Mouse (Mus musculus): ENCODE results near the gene Kpna2.

Kpna2 gene

DNA sequence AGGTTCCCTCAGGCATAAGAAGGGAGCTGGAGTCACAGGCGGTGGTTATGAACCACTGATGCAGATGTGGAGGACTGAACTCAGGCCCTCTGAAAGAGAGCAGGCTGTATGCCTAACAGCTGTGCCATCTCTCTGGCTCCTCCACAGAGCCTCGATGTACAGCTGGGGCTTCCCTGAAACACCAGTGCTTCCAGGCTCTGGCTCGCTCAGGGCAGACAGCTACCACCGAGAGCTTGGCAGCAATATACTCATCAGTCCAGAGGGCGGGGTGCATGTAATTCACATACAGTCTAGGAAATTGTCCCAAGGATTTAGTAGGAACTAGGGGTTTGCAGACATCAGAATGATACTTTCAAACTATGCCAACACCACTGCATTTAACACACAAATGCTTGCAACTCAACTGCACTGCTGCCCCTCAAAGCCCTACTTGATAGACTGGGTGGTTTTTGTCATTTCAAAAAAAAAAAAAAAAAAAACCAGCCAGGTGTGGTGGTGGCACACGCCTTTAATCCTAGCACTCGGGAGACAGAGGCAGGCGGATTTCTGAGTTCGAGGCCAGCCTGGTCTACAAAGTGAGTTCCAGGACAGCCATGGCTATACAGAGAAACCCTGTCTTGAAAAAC, 13.2 kb downstream of the Kpna2 start:
- peak; percentile 37 for DNase-seq (ENCODE audit: low read depth, low spot score)

DNA sequence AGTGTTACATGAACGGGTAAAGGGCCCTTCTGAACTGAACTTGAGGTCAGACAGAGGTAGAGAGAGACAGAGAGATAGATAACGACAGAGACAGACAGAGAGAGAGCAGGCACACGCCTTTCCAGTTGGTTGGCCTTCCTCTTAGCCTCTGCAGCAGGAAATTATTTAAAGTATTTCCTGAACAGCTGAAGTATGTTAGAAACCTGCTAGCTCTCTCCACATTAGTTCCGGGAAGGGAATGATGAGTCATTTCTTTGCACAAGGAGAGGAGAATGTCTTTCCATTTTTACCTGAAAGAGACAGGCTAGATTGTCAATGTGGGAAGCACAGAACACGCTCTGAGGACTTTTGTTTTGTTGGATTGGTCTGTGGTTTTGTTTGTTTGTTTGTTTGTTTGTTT, 17.0 kb downstream of the Kpna2 start:
- DNase-seq (ENCODE audit: low read depth, low spot score) = no peak

DNA sequence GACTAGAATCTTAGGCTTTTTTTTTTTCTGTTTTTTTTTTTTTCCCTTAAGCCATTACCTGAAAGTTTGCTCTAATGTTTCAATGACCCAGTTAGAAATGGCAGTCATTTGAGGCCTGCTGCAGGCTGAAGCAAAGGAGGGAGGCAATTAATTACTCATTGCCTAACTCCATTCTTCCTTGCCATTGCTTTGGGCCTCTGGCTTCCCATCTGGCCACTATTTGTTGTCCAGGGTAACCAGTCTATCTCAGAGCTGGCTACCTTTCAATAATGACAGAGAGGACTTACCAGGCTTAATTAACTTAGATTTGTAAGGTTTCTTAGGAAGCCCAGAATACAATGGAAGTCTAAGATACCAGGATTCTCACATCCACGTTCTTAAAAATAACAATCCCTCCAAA, 17.6 kb downstream of the Kpna2 start:
- DNase-seq (ENCODE audit: low read depth, low spot score) = no peak

DNA sequence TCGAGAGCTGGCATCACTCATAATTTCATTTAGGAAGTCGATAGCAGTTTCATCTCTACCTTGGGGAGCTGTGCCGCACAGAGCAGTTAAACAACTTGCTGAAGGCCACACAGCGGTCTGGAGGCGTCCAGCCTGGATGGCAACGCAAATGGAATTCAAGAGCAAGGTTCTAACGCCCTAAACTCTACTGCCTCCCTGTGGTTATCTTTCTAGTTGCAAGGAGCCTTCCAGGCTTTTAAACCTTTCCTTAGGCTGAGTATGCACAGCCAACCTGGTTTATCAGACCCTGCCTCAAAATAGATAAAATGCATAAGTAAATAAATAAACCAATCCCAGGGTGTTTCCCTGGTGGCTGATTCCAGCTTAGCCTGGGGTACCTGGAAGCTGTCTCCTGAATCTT, 18.9 kb downstream of the Kpna2 start:
- peak; percentile 85 for DNase-seq (ENCODE audit: low read depth, low spot score)

DNA sequence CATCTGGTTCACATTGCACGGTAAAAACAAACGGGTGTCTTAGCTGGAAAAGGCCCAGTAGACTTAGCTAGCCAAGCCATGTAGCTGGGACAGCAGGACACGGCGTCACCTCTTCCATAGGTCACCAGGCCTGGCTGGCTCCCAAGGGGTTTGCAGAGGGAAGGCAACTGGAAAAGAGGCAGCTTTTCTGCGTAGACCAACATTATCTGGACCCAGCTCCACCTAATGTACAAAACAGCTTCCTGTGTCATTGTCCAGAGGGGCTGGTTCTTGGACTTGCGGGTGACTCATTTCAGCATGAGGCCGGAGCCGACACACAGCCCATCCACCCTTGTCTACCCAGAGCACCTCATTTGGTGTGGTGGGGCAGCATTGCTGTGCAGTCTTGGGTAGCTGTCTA, 23.1 kb downstream of the Kpna2 start:
- no peak for DNase-seq (ENCODE audit: low read depth, low spot score)

DNA sequence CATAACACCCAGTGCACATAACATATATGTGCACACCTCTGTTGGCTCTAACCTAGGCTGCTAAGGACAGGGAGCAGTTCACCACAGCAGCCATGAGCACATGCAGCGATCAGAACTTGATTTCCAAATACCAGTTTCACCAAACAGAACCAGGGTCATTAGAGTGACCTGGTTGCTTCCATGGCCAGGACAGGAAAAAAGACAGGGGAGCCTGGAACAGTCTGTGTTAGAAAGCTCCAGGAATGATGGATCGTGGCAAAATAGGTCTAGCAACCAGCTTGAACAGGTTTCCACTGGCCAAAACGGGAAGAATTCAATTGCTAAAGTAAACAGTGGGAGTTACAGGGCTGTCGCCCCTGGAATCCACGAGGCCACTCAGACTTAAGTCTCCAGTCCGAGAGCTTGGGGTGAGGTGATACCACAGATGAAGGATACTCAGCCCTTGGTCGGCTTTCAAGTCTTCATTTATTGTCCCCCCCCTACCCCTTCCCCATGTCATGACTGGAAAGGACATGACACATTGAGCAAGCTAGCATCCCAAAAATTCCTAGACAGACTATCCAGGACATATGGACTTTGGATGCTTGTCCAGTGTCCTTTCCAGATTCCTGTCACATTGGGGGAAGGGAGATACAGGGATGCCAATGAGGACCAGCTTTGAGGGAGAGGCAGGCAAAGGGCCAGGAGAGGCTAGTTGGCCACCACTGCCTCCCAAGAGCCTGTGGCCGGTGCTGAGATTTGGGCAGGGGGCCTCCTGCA, 23.7 kb downstream of the Kpna2 start:
- no peak for DNase-seq (ENCODE audit: low read depth, low spot score)

DNA sequence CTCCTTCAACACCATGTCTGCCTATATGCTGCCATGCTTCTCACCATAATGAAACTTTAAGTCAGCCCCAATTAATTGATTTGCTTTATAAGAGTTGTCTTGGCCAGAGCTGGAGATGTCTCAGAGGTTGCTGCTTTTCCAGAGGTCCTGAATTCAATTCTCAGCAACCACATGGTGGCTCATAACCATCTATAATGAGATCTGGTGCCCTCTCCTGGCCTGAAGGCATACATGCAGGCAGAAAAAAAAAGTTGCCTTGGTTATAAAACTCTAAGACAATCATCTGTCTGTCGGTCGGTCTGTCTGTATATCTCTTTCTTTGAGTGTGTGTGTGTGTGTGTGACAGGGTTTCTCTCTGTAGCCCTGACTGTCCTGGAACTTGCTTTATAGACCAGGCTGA, 24.9 kb downstream of the Kpna2 start:
- DNase-seq (ENCODE audit: low read depth, low spot score) = peak; percentile 74

DNA sequence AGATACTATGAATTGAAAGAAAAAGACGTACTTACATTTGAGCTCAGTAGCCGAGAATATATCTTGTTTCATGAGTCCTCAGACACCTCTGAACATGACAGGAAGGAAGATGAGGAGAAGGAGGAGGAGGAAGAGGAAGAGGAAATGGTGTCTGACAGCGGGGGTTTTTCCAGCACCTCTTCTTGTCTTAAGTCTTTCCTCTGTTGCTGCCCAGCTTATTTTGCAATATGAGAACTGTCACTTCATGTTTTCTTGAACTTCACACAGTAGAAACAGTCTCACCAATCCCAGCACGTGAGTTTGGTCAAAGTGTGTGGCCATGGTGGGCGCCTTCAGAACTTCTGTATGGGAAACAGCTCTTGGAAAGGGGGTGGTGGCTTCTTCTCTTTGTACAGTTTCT, 26.3 kb downstream of the Kpna2 start:
- DNase-seq (ENCODE audit: low read depth, low spot score) = no peak

DNA sequence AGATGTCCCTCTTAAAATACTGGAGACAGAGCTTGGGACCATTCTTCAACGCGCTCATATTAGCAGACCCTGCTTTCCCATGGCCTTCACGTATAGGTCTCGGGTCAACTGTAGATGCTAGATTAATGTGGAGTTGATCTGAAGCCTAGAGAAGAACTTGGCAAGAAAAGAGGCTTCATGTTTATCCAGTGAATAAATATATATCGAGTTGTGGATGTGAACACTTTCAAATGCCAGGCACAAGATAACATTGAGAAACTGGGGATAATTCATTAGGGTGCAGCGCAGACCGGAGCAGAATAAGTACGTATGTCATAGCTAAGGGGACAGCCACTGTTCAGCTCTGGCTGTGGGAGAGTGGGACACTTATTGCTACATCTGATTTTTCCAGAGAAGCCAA, 29.5 kb downstream of the Kpna2 start:
- DNase-seq (ENCODE audit: low read depth, low spot score) = no peak

DNA sequence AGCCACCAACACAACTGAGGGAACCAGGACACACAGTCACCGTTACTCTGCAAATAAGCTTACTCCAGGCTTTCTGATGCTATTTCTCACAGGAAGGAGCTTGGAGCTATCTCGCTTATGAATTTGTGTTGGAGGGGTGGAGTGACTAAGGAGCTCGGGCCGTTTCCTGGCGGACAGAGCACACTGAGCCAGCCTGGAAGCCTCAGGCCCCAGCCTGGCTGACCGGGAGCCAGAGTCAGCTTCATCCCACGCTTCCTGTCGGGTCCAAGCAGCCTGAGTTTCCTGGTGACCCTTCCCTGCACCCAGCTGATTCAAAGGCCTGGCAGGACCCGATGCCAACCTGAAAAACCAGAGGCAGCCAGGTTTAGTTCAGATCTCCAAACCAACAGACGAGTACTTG, 31.7 kb downstream of the Kpna2 start:
- DNase-seq (ENCODE audit: low read depth, low spot score) = no peak

DNA sequence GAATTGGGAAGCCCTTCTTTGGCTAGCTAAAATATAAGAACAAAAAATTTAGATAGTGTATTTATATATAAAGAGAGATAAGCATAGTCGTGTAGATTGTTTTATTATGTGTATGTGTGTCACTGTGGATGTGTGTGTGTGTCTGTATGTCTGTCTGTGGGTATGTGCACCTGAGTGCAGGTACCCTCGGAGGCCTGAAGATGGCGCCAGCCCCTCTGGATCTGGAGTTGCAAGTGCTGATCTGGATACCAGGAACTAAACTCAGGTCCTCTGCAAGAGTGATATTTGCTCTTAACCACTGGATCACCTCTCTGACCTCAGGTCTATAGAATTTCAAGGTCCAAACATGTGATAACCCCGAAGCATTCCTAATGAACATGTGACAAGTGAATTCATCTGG, 33.5 kb downstream of the Kpna2 start:
- DNase-seq (ENCODE audit: low read depth, low spot score) = peak; percentile 53

DNA sequence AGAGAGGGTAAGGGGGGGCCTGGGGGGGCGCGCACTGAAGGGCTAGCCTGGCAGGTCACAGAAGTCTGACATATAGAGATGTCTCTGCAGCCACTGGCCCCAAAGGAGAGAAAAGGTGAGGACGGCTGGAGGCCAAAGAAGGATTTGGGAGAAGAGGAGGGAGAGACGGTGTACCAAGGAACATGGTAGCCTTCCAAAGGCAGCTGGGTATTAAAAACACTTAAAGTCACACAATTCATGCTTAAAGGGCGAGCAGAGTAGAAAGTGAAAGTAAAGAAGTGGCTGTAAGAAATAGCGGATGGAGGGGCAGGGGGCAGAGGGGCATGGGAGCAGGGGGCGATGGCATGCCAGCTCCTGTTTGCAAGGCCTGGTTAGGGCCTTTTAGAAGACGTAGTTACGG, 37.0 kb downstream of the Kpna2 start:
- no peak for DNase-seq (ENCODE audit: low read depth, low spot score)

DNA sequence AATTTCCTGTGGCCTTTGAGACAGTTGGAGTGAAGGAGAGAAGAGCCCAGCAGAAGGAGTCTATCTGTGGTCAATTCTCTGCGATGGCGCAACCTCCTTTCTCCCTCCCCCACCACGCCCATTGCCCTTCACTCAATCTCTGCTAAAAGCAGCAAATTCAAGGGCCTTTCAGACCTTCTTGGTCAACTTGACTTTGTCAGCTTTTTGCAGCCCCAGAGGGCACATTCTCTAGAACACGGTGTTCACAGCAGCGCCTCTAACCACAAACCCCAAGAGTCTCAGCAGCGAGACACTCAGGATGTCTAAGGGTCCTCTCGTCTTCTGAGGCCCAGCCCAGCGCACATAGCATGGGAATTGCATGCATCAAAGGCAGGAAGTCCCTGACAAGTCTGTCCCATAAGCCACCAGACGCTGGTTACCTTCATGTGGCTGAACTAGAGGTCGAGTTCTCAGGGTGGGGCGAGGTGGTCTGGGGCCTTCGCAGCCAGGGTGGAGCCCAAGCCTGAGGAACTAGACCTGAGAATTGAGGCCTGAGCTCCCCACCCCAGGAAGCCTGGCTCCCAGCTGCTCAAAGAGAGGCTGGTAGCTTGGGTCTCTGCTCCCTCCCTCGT, 37.8 kb downstream of the Kpna2 start:
- DNase-seq (ENCODE audit: low read depth, low spot score) = no peak

DNA sequence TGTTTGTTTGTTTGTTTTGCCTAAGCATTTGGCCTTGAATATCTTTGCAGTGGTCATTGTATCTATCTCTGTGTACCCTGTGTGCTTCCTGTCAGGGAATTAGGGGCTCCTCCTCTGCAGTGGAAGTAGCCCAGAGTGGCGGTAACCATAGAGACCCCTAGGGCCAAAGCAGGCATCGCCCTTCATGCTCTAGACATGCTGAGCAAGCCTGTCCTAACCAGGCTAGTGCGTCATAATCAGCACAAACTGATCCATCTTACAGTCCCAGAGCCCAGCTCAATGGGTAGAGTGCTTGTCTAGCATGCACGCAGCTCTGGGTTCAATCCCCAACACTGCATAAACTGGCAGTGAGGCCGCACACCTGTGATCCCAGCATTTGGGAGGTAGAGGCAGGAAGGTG, 40.2 kb downstream of the Kpna2 start:
- DNase-seq (ENCODE audit: low read depth, low spot score) = no peak

DNA sequence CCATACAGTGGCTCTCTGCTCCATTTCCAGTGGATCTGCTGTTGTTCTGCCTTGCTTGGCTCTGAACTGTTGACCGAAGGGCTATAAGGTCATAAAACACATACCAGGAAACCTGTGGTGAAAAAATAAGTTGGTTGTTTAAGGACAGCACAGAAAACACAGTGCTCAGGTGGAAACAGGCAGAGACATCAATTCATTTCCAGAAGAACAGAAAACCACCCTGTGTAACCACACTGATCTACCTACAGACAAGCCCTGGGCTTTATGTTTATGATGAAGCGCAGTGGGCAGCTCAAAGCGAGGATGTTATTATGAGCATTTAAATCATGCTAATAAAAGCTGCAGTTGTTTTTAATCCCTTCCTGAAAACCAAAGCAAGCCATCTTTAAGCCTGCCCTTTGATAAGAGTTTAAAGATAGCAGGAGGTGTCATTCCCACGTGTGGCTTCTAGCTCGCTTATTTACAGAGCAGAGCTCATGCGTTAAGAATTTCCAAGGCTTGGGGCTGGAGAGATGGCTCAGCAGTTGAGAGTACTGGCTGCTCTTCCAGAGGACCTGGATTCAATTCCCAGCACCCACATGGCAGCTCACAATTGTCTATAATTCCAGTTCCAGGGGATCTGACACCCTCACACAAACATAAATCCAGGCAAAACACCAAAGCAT, 40.8 kb downstream of the Kpna2 start:
- DNase-seq (ENCODE audit: low read depth, low spot score) = no peak

DNA sequence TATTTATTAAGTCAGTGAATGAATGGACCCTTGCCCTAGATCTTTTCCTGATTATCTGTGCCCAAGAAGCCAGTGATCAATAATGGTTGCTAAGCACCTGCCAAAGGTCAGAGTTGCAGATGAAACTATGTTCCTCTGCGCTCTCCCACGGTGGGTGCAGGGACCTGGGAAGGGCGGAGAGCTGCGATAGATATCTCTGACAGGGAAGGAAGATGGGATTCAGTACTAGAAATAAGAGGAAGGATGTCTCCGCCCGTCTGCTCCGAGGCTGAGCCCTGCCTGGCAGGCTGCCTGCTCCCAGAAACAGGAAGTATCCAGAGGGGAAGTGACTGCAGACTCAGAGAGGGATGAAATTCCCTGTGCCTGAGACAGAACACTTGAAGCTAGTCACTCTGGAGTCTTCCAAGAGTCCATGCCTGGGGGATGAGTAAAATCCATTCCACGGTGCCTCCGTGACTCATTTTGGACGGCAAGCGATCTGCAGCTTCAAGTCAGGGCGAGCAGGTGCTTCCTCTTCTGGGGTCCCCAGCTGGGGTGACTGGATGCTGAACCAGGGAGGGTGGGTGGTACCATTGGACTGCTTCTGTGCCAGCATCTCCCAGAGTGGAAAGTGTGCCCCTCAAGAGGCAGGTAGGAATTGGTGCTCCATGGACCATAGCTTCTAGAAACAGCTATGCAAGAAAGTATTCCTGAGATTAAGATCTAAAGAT, 41.9 kb downstream of the Kpna2 start:
- DNase-seq (ENCODE audit: low read depth, low spot score) = no peak

DNA sequence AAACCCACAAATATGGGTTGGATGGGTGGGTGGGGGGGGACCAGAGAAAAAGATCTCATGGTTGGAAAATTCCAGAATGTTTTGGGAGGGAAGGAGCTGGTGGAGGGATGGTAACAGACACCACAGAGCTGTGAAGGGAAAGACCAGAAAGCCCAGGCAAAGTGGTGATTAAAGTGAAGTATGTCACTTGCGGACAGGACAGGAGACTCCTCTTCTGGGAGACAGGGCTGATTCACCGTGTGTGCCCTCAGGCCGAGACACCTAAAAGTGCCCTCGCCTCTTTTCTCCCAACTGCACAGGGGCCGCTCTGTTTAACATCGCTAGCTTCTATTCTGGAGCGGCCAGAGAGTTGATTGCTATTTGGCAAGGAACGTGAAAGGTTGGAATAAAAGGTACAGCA, 44.8 kb downstream of the Kpna2 start:
- DNase-seq (ENCODE audit: low read depth, low spot score) = no peak

DNA sequence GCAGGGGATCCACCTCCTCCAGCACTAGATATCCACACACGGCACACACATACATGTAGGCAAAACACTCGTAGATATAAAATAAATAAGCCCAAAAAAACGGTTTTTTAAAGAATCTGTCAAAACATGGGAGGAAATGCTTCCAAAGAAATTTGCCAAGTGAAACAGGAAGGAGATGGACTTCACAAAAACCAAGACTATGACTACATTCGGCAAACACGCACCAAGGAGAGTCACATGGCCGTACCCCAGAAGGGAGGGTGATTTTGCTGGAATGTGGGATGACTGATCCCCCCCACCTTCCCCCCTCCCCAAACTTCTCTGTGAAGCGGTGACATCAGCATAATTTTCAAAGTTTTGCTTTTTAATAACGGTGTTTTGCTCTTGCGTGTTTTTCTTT, 45.2 kb downstream of the Kpna2 start:
- no peak for DNase-seq (ENCODE audit: low read depth, low spot score)

All from R1 (cell line).